Mouse (Mus musculus): Measurements from ENCODE around the gene Ugt1a6b. TPM values are rescaled to one million over a fixed set of nuclear protein-coding genes. Genes with fewer than 3 reads are reported as not detected.

The Ugt1a6b gene
- polyA plus RNA-seq, 1 experiment from 2014 or later: not detected

DNA sequence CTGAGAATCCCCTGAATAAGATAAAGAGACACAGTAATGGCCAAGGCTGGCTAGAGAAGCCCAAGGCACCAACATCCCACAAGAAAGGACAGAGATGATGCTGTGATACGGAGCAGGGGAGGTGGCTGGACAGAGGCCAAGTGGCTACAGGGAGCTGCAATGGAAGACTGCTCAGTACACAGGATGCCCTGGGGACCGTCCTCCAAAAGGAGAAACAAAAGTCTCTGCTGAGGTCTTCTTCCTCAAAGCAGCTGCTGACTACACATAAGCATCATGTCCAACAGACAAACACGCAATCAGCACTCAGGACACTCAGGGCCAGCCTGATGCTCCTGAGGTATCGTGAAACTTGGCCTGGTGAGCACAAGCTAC lies 161.8 kb downstream of the Ugt1a6b start:
- WGBS: 79% methylated on average over 4 of the region's 4 CpGs
- H3K4me3 ChIP-seq (ENCODE audit: low read depth, low read length): no peak overlapping the region
- H3K36me3 ChIP-seq (ENCODE audit: control insufficient read depth, insufficient read depth, low read length): peaks cover 100% of the 10 kb centered on the region
- DNase-seq (ENCODE audit: low spot score): no peak
- no peaks in the 10 kb centered on the region; the same call in 1 of the 2 replicates for H3K4me1 ChIP-seq (replicated peaks; ENCODE audit: control insufficient read depth, insufficient read depth, low read length)
- ATAC-seq (replicated peaks; ENCODE audit: low FRiP score, low TSS enrichment, low read depth): no peak
- no peak overlapping the region for H3K27ac ChIP-seq (ENCODE audit: low read depth)
- H3K4me2 ChIP-seq (ENCODE audit: low read length): no peak overlapping the region
- no peaks in the 10 kb centered on the region for H3K9me3 ChIP-seq (ENCODE audit: control insufficient read depth, low read length)
- H3K9ac ChIP-seq (ENCODE audit: low read length): no peak overlapping the region
- no peaks in the 10 kb centered on the region for H3K27me3 ChIP-seq (replicated peaks; ENCODE audit: control insufficient read depth, insufficient read depth, low read length)

GRCm38 (mm10) chr1:88266123-88266522 lies 163.1 kb downstream of the Ugt1a6b start:
- H3K4me1 ChIP-seq (replicated peaks; ENCODE audit: control insufficient read depth, insufficient read depth, low read length): no peaks in the 10 kb centered on the region; the same call in 1 of the 2 replicates
- WGBS: 91% methylated on average over 13 of the region's 13 CpGs
- no peak overlapping the region for H3K4me2 ChIP-seq (ENCODE audit: low read length)
- ATAC-seq (replicated peaks; ENCODE audit: low FRiP score, low TSS enrichment, low read depth) (no peak), DNase-seq (ENCODE audit: low spot score) (no peak)
- H3K9ac ChIP-seq (ENCODE audit: low read length): no peak overlapping the region
- peaks cover 91% of the 10 kb centered on the region for H3K36me3 ChIP-seq (ENCODE audit: control insufficient read depth, insufficient read depth, low read length)
- no peak overlapping the region for H3K27ac ChIP-seq (ENCODE audit: low read depth)
- no peak overlapping the region for H3K4me3 ChIP-seq (ENCODE audit: low read depth, low read length)
- no peaks in the 10 kb centered on the region for H3K9me3 ChIP-seq (ENCODE audit: control insufficient read depth, low read length)
- no peaks in the 10 kb centered on the region for H3K27me3 ChIP-seq (replicated peaks; ENCODE audit: control insufficient read depth, insufficient read depth, low read length)

DNA sequence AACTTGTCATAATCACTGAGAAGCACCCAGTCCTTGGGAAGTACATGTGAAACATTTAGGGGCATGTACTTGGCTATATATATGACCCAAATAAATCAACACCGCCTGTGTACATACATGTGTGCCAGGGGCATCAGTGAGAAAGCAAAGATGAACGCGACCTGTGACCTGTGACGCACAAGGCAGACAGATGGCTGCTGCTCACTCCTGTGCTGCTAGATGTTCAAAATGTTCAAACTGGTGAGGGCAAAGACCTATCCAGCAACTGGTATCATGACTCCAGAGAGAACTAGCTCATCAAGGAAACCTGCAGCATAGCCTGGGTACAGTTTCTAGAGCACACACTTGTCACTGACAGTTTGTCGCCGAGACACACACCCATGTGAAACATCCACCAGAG lies 164.4 kb downstream of the Ugt1a6b start:
- ATAC-seq (replicated peaks; ENCODE audit: low FRiP score, low TSS enrichment, low read depth) (no peak), DNase-seq (ENCODE audit: low spot score) (no peak)
- H3K4me3 ChIP-seq (ENCODE audit: low read depth, low read length): no peak overlapping the region
- no peaks in the 10 kb centered on the region for H3K27me3 ChIP-seq (replicated peaks; ENCODE audit: control insufficient read depth, insufficient read depth, low read length)
- 93% methylated on average over 6 of the region's 6 CpGs for WGBS
- peaks cover 91% of the 10 kb centered on the region for H3K36me3 ChIP-seq (ENCODE audit: control insufficient read depth, insufficient read depth, low read length)
- no peak overlapping the region for H3K27ac ChIP-seq (ENCODE audit: low read depth)
- H3K9ac ChIP-seq (ENCODE audit: low read length): no peak overlapping the region
- H3K4me2 ChIP-seq (ENCODE audit: low read length): no peak overlapping the region
- H3K4me1 ChIP-seq (replicated peaks; ENCODE audit: control insufficient read depth, insufficient read depth, low read length): no peaks in the 10 kb centered on the region; the same call in 1 of the 2 replicates
- H3K9me3 ChIP-seq (ENCODE audit: control insufficient read depth, low read length): no peaks in the 10 kb centered on the region

DNA sequence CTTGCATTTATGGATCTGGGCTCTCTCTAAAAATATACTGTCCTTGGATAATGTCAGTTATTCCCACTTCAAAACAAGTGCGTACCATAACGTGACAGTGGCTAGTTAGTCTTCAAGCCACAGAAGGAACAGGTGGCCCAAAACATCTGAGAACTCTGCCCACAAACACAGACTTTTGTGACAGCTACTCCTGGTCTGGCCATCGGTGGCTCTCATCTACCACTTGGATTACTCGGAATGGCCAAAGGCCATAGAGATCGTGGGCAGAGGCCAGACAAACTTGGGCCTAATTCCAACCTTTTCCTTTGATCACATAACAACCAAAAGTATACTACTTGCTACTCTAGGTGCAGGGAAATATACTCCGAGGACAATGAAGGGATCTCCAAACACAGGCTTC lies 165.0 kb downstream of the Ugt1a6b start:
- Histone ChIP-seq H3K4me3 (ENCODE audit: low read depth, low read length) (no peak overlapping the region), H3K4me2 (ENCODE audit: low read length) (no peak overlapping the region), H3K27me3 (replicated peaks; ENCODE audit: control insufficient read depth, insufficient read depth, low read length) (no peaks in the 10 kb centered on the region), H3K4me1 (replicated peaks; ENCODE audit: control insufficient read depth, insufficient read depth, low read length) (no peaks in the 10 kb centered on the region), H3K36me3 (ENCODE audit: control insufficient read depth, insufficient read depth, low read length) (peaks cover 91% of the 10 kb centered on the region), H3K9me3 (ENCODE audit: control insufficient read depth, low read length) (no peaks in the 10 kb centered on the region), H3K27ac (ENCODE audit: low read depth) (no peak overlapping the region), H3K9ac (ENCODE audit: low read length) (no peak overlapping the region)
- 88% methylated on average over 6 of the region's 6 CpGs for WGBS
- ATAC-seq (replicated peaks; ENCODE audit: low FRiP score, low TSS enrichment, low read depth) (no peak), DNase-seq (ENCODE audit: low spot score) (no peak)

Other genes with a start within 250 kb of the Ugt1a6b start
- gene Dgkd, start 250.0 kb upstream of the Ugt1a6b start, polyA plus RNA-seq (2014; fragmentation: Nextera tagmentation; extraction: Ambion mirVana): 38.4 and 38.6 TPM in 2 replicates
- gene Usp40, start 94.7 kb upstream of the Ugt1a6b start, polyA plus RNA-seq (2014; fragmentation: Nextera tagmentation; extraction: Ambion mirVana): 31.0 and 36.9 TPM in 2 replicates
- not detected in 2 replicates for gene Ugt1a10, start 47.9 kb upstream of the Ugt1a6b start, polyA plus RNA-seq (2014; fragmentation: Nextera tagmentation; extraction: Ambion mirVana)
- gene Ugt1a9, start 32.5 kb upstream of the Ugt1a6b start, polyA plus RNA-seq (2014; fragmentation: Nextera tagmentation; extraction: Ambion mirVana): 0.32 and 0.35 TPM in 2 replicates
- gene Ugt1a8, start 15.4 kb upstream of the Ugt1a6b start, polyA plus RNA-seq (2014; fragmentation: Nextera tagmentation; extraction: Ambion mirVana): not detected in 2 replicates
- gene Ugt1a7c, start 8.2 kb upstream of the Ugt1a6b start, polyA plus RNA-seq (2014; fragmentation: Nextera tagmentation; extraction: Ambion mirVana): 12.6 and 17.4 TPM in 2 replicates
- 4.6 and 7.5 TPM in 2 replicates for gene Ugt1a6a, start 31.6 kb downstream of the Ugt1a6b start, polyA plus RNA-seq (2014; fragmentation: Nextera tagmentation; extraction: Ambion mirVana)
- gene Ugt1a5, start 62.8 kb downstream of the Ugt1a6b start, polyA plus RNA-seq (2014; fragmentation: Nextera tagmentation; extraction: Ambion mirVana): 0.08 TPM in 1 of 2 replicates, not detected in the other
- 0.08 and 0.16 TPM in 2 replicates for gene Ugt1a2, start 97.3 kb downstream of the Ugt1a6b start, polyA plus RNA-seq (2014; fragmentation: Nextera tagmentation; extraction: Ambion mirVana)
- gene Dnajb3, start 102.5 kb downstream of the Ugt1a6b start, polyA plus RNA-seq (2014; fragmentation: Nextera tagmentation; extraction: Ambion mirVana): 8.0 and 9.8 TPM in 2 replicates
- 1.9 and 3.3 TPM in 2 replicates for gene Ugt1a1, start 108.7 kb downstream of the Ugt1a6b start, polyA plus RNA-seq (2014; fragmentation: Nextera tagmentation; extraction: Ambion mirVana)
- gene Mroh2a, start 123.7 kb downstream of the Ugt1a6b start, polyA plus RNA-seq (2014; fragmentation: Nextera tagmentation; extraction: Ambion mirVana): 1.1 and 2.8 TPM in 2 replicates
- 182 and 203 TPM in 2 replicates for gene Hjurp, start 174.4 kb downstream of the Ugt1a6b start, polyA plus RNA-seq (2014; fragmentation: Nextera tagmentation; extraction: Ambion mirVana)
- not detected in 2 replicates for gene Trpm8, start 174.4 kb downstream of the Ugt1a6b start, polyA plus RNA-seq (2014; fragmentation: Nextera tagmentation; extraction: Ambion mirVana)

All from intestine, embryonic 14.5 days (tissue).